12 mouse cellular contexts compared by ENCODE assay signal in the genomic region with DNA sequence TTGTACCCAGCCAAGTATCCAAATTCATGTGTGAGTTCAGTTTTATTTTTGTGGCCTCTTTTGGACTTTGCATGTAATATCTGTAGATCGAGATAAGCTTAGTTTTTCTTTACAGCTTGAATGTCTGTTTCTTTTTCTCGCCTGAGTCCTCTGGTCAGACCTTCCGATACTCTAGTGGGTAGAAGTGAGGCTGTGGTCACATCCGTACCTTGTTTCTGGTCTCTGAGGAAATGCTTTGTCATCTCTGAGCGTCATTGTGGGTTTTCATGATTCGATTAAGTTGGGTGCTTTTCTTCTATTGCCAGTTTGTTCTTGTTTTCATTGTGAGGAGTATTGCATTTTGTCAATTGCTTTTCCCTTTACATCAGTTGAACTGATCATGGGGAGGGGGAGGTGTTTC.
A peak's percentile ranks its signal among the peaks of the same experiment; 100 is the strongest.
DNase-seq lines count a peak whose midpoint lies in the region; ATAC-seq and TF ChIP-seq lines count a peak whose summit lies in the region.
"Had no signal": no experiment of that assay in that cellular context is flagged by ENCODE, and none has a peak within 500 bp of the region (broad histone marks: within the 10 kb centered on the region; RNA-seq: fewer than 3 reads in every experiment).

No protein-coding gene starts in this region.

- TF ChIP-seq POLR2A in myocyte (IDR thresholded peaks at IDR 0.05; ENCODE audit: insufficient read length, low read depth): no peak

- DNase-seq in liver, embryonic 11.5 days (ENCODE audit: low spot score): no peak
- DNase-seq in liver: no peak
- DNase-seq in CD8-positive naive resting alpha-beta T cell, adult 2 months (ENCODE audit: low read depth in 2 of 2, low spot score in 2 of 2): peak; percentile 32 to 57
- DNase-seq in induced T-regulatory cell, adult 2 months (ENCODE audit: low read depth): peak; percentile 93
- DNase-seq in frontal cortex, postnatal 10 days (ENCODE audit: low spot score in 2 of 2): no peak
- DNase-seq in right cerebral cortex, postnatal 10 days (ENCODE audit: low spot score in 2 of 2): no peak
- DNase-seq: heart, postnatal 4 days; kidney, postnatal 4 days; spleen, adult 18-20 months had no signal

- WGBS in liver, embryonic 11.5 days: 51% methylated on average over 6 of the region's 6 CpGs
- 88% methylated on average over 6 of the region's 6 CpGs for WGBS in forebrain, embryonic 15.5 days

- no peaks in the 10 kb centered on the region for H3K9me3 ChIP-seq in liver, embryonic 11.5 days (ENCODE audit: control insufficient read depth, low read length)
- H3K9me3 ChIP-seq in forebrain, embryonic 15.5 days: no peaks in the 10 kb centered on the region

- no peak overlapping the region for H3K27ac ChIP-seq in liver, embryonic 11.5 days (ENCODE audit: low read depth, low read length)
- no peak overlapping the region for H3K27ac ChIP-seq in forebrain, embryonic 15.5 days (replicated peaks)

- no peak overlapping the region for H3K9ac ChIP-seq in liver, embryonic 11.5 days (ENCODE audit: low read depth, low read length)
- no peak overlapping the region for H3K9ac ChIP-seq in forebrain, embryonic 15.5 days (replicated peaks)

- 0 out of 2 replicates have a peak, but pooled peaks have one; percentile 43 for ATAC-seq in liver, embryonic 11.5 days (replicated peaks; ENCODE audit: low FRiP score)
- no peak for ATAC-seq in forebrain, embryonic 15.5 days (replicated peaks)
- ATAC-seq: lung, postnatal 0 days had no signal

- H3ac ChIP-seq in myocyte (ENCODE audit: control insufficient read depth, insufficient read length): no peak overlapping the region

- no peak overlapping the region for H3K4me3 ChIP-seq in liver, embryonic 11.5 days (ENCODE audit: low read depth, low read length)
- H3K4me3 ChIP-seq in myocyte: no peak overlapping the region
- H3K4me3 ChIP-seq in forebrain, embryonic 15.5 days: no peak overlapping the region

- peaks cover 10% of the 10 kb centered on the region for H3K4me1 ChIP-seq in liver, embryonic 11.5 days (replicated peaks; ENCODE audit: control insufficient read depth, insufficient read depth, low read length)
- no peaks in the 10 kb centered on the region for H3K4me1 ChIP-seq in forebrain, embryonic 15.5 days

- peaks cover 11% of the 10 kb centered on the region for H3K79me2 ChIP-seq in myocyte (ENCODE audit: control insufficient read depth, insufficient read depth)

- no peaks in the 10 kb centered on the region for H3K27me3 ChIP-seq in liver, embryonic 11.5 days (replicated peaks; ENCODE audit: control insufficient read depth, insufficient read depth, low read length)
- no peaks in the 10 kb centered on the region for H3K27me3 ChIP-seq in myocyte (ENCODE audit: control insufficient read depth, insufficient read depth, insufficient read length)
- H3K27me3 ChIP-seq in forebrain, embryonic 15.5 days: no peaks in the 10 kb centered on the region

- H3K36me3 ChIP-seq in liver, embryonic 11.5 days (ENCODE audit: control insufficient read depth, insufficient read depth, low read length): no peaks in the 10 kb centered on the region
- no peaks in the 10 kb centered on the region for H3K36me3 ChIP-seq in myocyte (ENCODE audit: control insufficient read depth, insufficient read depth)
- no peaks in the 10 kb centered on the region for H3K36me3 ChIP-seq in forebrain, embryonic 15.5 days

- peak overlapping the region; percentile 4; the same call in 1 of the 2 replicates for H3K4me2 ChIP-seq in liver, embryonic 11.5 days
- H3K4me2 ChIP-seq in myocyte (ENCODE audit: low read depth): peak overlapping the region; percentile 51
- no peak overlapping the region for H3K4me2 ChIP-seq in forebrain, embryonic 15.5 days (replicated peaks)

TF ChIP-seq in myocyte, 11 proteins besides CTCF, POLR2A, EP300 and RAD21:
- TF ChIP-seq MAX (IDR thresholded peaks at IDR 0.05; ENCODE audit: low read depth): no peak

Comparison
In these comparisons a context has a peak if more than half of its experiments do, and no peak if none do; other contexts are left out.
1. DNase-seq: peak in CD8-positive naive resting alpha-beta T cell, adult 2 months (2 of 2) and induced T-regulatory cell, adult 2 months (single experiment); none in liver, embryonic 11.5 days (single experiment), liver (single experiment), frontal cortex, postnatal 10 days (0 of 2) and right cerebral cortex, postnatal 10 days (0 of 2).